Mouse (Mus musculus) ES-Bruce4 (cell line): ENCODE measurements around the gene Lrrc47. TPM values are rescaled to one million over a fixed set of nuclear protein-coding genes. Genes with fewer than 3 reads are reported as not detected.

Experiments
- H3K27ac ChIP-seq: 2 replicates; pipeline ENCODE4 v1.5.1; 2012; ENCODE audit warnings: low read length, inconsistent platforms; ENCODE audit not compliant: insufficient read depth
- H3K27me3 ChIP-seq: 2 replicates; pipeline ENCODE4 v1.6.1; 2012; ENCODE audit warnings: mild to moderate bottlenecking, low read length, inconsistent platforms; ENCODE audit not compliant: control insufficient read depth, poor library complexity, insufficient read depth, severe bottlenecking
- H3K36me3 ChIP-seq: 2 replicates; pipeline ENCODE4 v1.6.1; 2012; ENCODE audit warnings: inconsistent platforms, mild to moderate bottlenecking, low read length, moderate library complexity; ENCODE audit not compliant: control insufficient read depth, poor library complexity, insufficient read depth, severe bottlenecking
- H3K4me1 ChIP-seq: one replicate; pipeline ENCODE4 v1.8.1; 2011; ENCODE audit warnings: low read length; ENCODE audit not compliant: control insufficient read depth, insufficient read depth
- H3K4me3 ChIP-seq: 2 replicates; pipeline ENCODE4 v1.5.1; 2011; ENCODE audit warnings: low read depth, mild to moderate bottlenecking, low read length
- H3K9ac ChIP-seq: 2 replicates; pipeline ENCODE4 v1.6.1; 2012; ENCODE audit warnings: low read depth, mild to moderate bottlenecking, inconsistent platforms; ENCODE audit not compliant: poor library complexity, severe bottlenecking
- H3K9me3 ChIP-seq: replicated peaks from 2 replicates; pipeline ENCODE4 v1.6.1; 2012; ENCODE audit warnings: mild to moderate bottlenecking, low read length, inconsistent platforms; ENCODE audit not compliant: control insufficient read depth, poor library complexity, insufficient read depth, severe bottlenecking
- CTCF ChIP-seq: IDR thresholded peaks from one replicate; pipeline ENCODE4 v1.8.1; 2011; ENCODE audit warnings: low read depth, low read length
- EP300 ChIP-seq: IDR thresholded peaks from 2 replicates; pipeline ENCODE4 v1.6.1; 2011; ENCODE audit warnings: low read depth, low read length; ENCODE audit not compliant: insufficient read depth
- POLR2A ChIP-seq: IDR thresholded peaks from one replicate; pipeline ENCODE4 v1.8.1; 2011; ENCODE audit warnings: low read length; ENCODE audit not compliant: insufficient read depth
- polyA plus RNA-seq: library from polyadenylated mRNA; stranded (reverse); fragments of >200 nt; gene quantifications from 2 replicates; pipeline ENCODE4 v1.2.4, GENCODE M21; 2011; ENCODE audit warnings: low read depth; ENCODE audit not compliant: missing spikeins, insufficient read depth, insufficient read length

Lrrc47 gene
- polyA plus RNA-seq, 1 experiment: 44.8 TPM

GRCm38 (mm10) chr4:153975292-153975662 is 36.3 kb upstream of the Lrrc47 start:
- H3K4me1 ChIP-seq: no peaks in the 10 kb centered on the region
- peak overlapping the region; percentile 70 for H3K4me3 ChIP-seq
- peak overlapping the region; percentile 33 for H3K9ac ChIP-seq
- TF ChIP-seq EP300: no peak
- TF ChIP-seq CTCF: no peak
- no peak for TF ChIP-seq POLR2A
- H3K9me3 ChIP-seq: no peaks in the 10 kb centered on the region
- H3K36me3 ChIP-seq: no peaks in the 10 kb centered on the region
- no peak overlapping the region for H3K27ac ChIP-seq
- no peaks in the 10 kb centered on the region for H3K27me3 ChIP-seq

GRCm38 (mm10) chr4:153975768-153976167 is 35.8 kb upstream of the Lrrc47 start:
- Histone ChIP-seq H3K27ac (no peak overlapping the region), H3K4me3 (no peak overlapping the region), H3K4me1 (no peaks in the 10 kb centered on the region), H3K9me3 (no peaks in the 10 kb centered on the region), H3K27me3 (no peaks in the 10 kb centered on the region), H3K9ac (no peak overlapping the region), H3K36me3 (no peaks in the 10 kb centered on the region)
- TF ChIP-seq POLR2A: no peak
- TF ChIP-seq CTCF: no peak
- no peak for TF ChIP-seq EP300

- H3K9me3 ChIP-seq: no peaks in the 10 kb centered on the region
- H3K36me3 ChIP-seq: peaks cover 3% of the 10 kb centered on the region; the same call in 1 of the 2 replicates
- no peak overlapping the region for H3K27ac ChIP-seq
- H3K9ac ChIP-seq: no peak overlapping the region
- no peak overlapping the region for H3K4me3 ChIP-seq
- TF ChIP-seq EP300 (no peak), POLR2A (no peak), CTCF (no peak)
- no peaks in the 10 kb centered on the region for H3K4me1 ChIP-seq
- H3K27me3 ChIP-seq: no peaks in the 10 kb centered on the region
Measured at GRCm38 (mm10) chr4:153979243-153979642, 32.3 kb upstream of the Lrrc47 start.

GRCm38 (mm10) chr4:153980470-153980869 is 31.1 kb upstream of the Lrrc47 start:
- Histone ChIP-seq H3K9ac (no peak overlapping the region), H3K9me3 (no peaks in the 10 kb centered on the region), H3K4me3 (no peak overlapping the region), H3K4me1 (no peaks in the 10 kb centered on the region), H3K27ac (no peak overlapping the region), H3K27me3 (no peaks in the 10 kb centered on the region), H3K36me3 (peaks cover 3% of the 10 kb centered on the region; the same call in 1 of the 2 replicates)
- TF ChIP-seq CTCF (no peak), EP300 (no peak), POLR2A (no peak)

GRCm38 (mm10) chr4:153992715-153993114 is 18.8 kb upstream of the Lrrc47 start:
- peaks cover 3% of the 10 kb centered on the region for H3K4me1 ChIP-seq
- H3K9ac ChIP-seq: no peak overlapping the region
- no peak overlapping the region for H3K27ac ChIP-seq
- H3K36me3 ChIP-seq: no peaks in the 10 kb centered on the region; the same call in 1 of the 2 replicates
- H3K9me3 ChIP-seq: no peaks in the 10 kb centered on the region
- no peaks in the 10 kb centered on the region for H3K27me3 ChIP-seq
- H3K4me3 ChIP-seq: no peak overlapping the region
- no peak for TF ChIP-seq CTCF
- no peak for TF ChIP-seq POLR2A
- TF ChIP-seq EP300: no peak

GRCm38 (mm10) chr4:153993505-153993904 is 18.0 kb upstream of the Lrrc47 start:
- Histone ChIP-seq H3K9me3 (no peaks in the 10 kb centered on the region), H3K27ac (peak overlapping the region; percentile 29; the same call in 1 of the 2 replicates), H3K9ac (no peak overlapping the region), H3K4me3 (peak overlapping the region; percentile 31), H3K27me3 (no peaks in the 10 kb centered on the region), H3K36me3 (no peaks in the 10 kb centered on the region; the same call in 1 of the 2 replicates), H3K4me1 (peaks cover 3% of the 10 kb centered on the region)
- TF ChIP-seq POLR2A (no peak), EP300 (no peak)
